Mouse (Mus musculus) E14TG2a.4 (cell line): ENCODE data around the gene Timp4.

Source experiments
- CTCF ChIP-seq: conservative IDR thresholded peaks from 2 replicates; pipeline ENCODE4 v1.5.1; 2014; ENCODE audit warnings: low read length
- NANOG ChIP-seq: IDR thresholded peaks from 2 replicates; pipeline ENCODE4 v1.6.1; 2014; ENCODE audit warnings: borderline replicate concordance, low read length, mixed read lengths
- POU5F1 ChIP-seq: IDR thresholded peaks from 2 replicates; pipeline ENCODE4 v1.6.1; 2014; ENCODE audit warnings: low read length, borderline replicate concordance

- TF ChIP-seq CTCF = peak; percentile 42
- TF ChIP-seq POU5F1 = no peak
- no peak for TF ChIP-seq NANOG
Observed at GRCm38 (mm10) chr6:115267916-115268315, 15.9 kb upstream of the Timp4 start.
